Mouse (Mus musculus): ENCODE results near the gene Stfa2. TPM values are rescaled to one million over a fixed set of nuclear protein-coding genes. Genes with fewer than 3 reads are reported as not detected.
"Not testable (repeated sequence)": the region's sequence is repeated elsewhere in the genome, so short reads cannot be mapped to it uniquely, and the experiment has no call there.

The Stfa2 gene
- total RNA-seq (2015) (0.72 and 1.9 TPM in 2 replicates), total RNA-seq (2017) (not detected in 2 replicates)

- ATAC-seq (replicated peaks; ENCODE audit: poor library complexity) = no peak
Measured at GRCm38 (mm10) chr16:36408357-36408756, at the start of gene Stfa2. Stfa2 (minus strand) TSS chr16:36408457.

- peak; percentile 57 for ATAC-seq (replicated peaks; ENCODE audit: poor library complexity)
Measured at GRCm38 (mm10) chr16:36455342-36455802, 47.1 kb upstream of the Stfa2 start, which contains the start of gene Stfa3. Stfa3 (minus strand) TSS chr16:36455392.

- not testable (repeated sequence) for ATAC-seq (replicated peaks; ENCODE audit: poor library complexity)
Measured at GRCm38 (mm10) chr16:36420979-36421378, 12.7 kb upstream of the Stfa2 start.

- ATAC-seq (replicated peaks; ENCODE audit: poor library complexity) = no peak
Measured at GRCm38 (mm10) chr16:36389060-36389459, 19.2 kb downstream of the Stfa2 start.

- not testable (repeated sequence) for ATAC-seq (replicated peaks; ENCODE audit: poor library complexity)
Measured at GRCm38 (mm10) chr16:36367648-36368047, 40.6 kb downstream of the Stfa2 start, which contains the start of gene BC100530. BC100530 (minus strand) TSS chr16:36367748.

Other genes starting within 250 kb of the Stfa2 start
- 1.1 and 2.9 TPM in 2 replicates for gene Gm5483, start 224.2 kb downstream of the Stfa2 start, total RNA-seq (2015)
- 4.8 and 6.0 TPM in 2 replicates for gene Gm5483, start 224.2 kb downstream of the Stfa2 start, total RNA-seq (2017)
- gene Gm5416, start 198.1 kb downstream of the Stfa2 start, total RNA-seq (2015) = not detected in 2 replicates
- not detected in 2 replicates for gene Gm5416, start 198.1 kb downstream of the Stfa2 start, total RNA-seq (2017)
- gene 2010005H15Rik, start 187.0 kb downstream of the Stfa2 start, total RNA-seq (2015) = not detected in 2 replicates
- gene 2010005H15Rik, start 187.0 kb downstream of the Stfa2 start, total RNA-seq (2017) = not detected in 2 replicates
- 1.1 TPM in 1 of 2 replicates, not detected in the other for gene Stfa1, start 131.5 kb downstream of the Stfa2 start, total RNA-seq (2015)
- gene Stfa1, start 131.5 kb downstream of the Stfa2 start, total RNA-seq (2017) = 0.84 TPM in 1 of 2 replicates, not detected in the other
- not detected in 2 replicates for gene BC117090, start 74.1 kb downstream of the Stfa2 start, total RNA-seq (2015)
- gene BC117090, start 74.1 kb downstream of the Stfa2 start, total RNA-seq (2017) = not detected in 2 replicates
- gene BC100530, start 40.7 kb downstream of the Stfa2 start, total RNA-seq (2015) = not detected in 2 replicates
- 1.4 TPM in 1 of 2 replicates, not detected in the other for gene BC100530, start 40.7 kb downstream of the Stfa2 start, total RNA-seq (2017)
- 1.9 TPM in 1 of 2 replicates, not detected in the other for gene Stfa3, start 46.9 kb upstream of the Stfa2 start, total RNA-seq (2015)
- gene Stfa3, start 46.9 kb upstream of the Stfa2 start, total RNA-seq (2017) = not detected in 2 replicates
- not detected in 2 replicates for gene Casr, start 153.7 kb upstream of the Stfa2 start, total RNA-seq (2015)
- not detected in 2 replicates for gene Casr, start 153.7 kb upstream of the Stfa2 start, total RNA-seq (2017)